Mouse (Mus musculus): ENCODE data around the gene Eef1akmt3. TPM values are rescaled to one million over a fixed set of nuclear protein-coding genes. Genes with fewer than 3 reads are reported as not detected.

The Eef1akmt3 gene
- polyA plus RNA-seq (2015; fragmentation: Nextera tagmentation; extraction: Ambion mirVana), result 0.33 and 0.34 TPM in 2 replicates

DNA sequence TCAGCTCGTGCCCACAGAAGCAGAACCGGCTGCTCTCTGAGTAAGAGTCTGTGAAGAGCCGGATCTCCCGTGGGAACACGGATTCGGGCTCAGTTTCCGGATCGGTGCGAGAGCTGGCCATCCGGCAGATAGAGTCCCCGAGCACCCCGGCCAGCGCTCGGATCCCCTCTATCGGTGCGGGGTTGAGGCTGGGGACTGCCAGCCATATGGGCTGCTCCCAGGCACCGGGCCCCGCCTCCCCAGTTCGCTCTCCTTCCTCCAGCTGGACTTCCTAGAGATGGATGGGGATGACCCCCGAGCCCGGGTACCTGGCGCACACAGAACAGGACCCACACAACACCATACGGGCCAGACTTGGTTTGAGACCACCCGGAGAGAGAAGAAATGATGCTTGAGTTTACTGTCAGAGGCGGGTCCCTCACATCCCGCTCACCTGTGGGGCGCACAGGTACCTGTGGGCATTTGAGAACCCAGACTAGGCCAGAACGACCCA lies at the start of gene Eef1akmt3, which contains the start of gene Mettl1:
Gene Eef1akmt3 (minus strand): TSS at position 240 of the 493 bp plus-strand sequence.
Gene Mettl1 (plus strand): TSS at position 141 of the 493 bp plus-strand sequence.
- WGBS, result 0% methylated on average over 28 of the region's 28 CpGs

DNA sequence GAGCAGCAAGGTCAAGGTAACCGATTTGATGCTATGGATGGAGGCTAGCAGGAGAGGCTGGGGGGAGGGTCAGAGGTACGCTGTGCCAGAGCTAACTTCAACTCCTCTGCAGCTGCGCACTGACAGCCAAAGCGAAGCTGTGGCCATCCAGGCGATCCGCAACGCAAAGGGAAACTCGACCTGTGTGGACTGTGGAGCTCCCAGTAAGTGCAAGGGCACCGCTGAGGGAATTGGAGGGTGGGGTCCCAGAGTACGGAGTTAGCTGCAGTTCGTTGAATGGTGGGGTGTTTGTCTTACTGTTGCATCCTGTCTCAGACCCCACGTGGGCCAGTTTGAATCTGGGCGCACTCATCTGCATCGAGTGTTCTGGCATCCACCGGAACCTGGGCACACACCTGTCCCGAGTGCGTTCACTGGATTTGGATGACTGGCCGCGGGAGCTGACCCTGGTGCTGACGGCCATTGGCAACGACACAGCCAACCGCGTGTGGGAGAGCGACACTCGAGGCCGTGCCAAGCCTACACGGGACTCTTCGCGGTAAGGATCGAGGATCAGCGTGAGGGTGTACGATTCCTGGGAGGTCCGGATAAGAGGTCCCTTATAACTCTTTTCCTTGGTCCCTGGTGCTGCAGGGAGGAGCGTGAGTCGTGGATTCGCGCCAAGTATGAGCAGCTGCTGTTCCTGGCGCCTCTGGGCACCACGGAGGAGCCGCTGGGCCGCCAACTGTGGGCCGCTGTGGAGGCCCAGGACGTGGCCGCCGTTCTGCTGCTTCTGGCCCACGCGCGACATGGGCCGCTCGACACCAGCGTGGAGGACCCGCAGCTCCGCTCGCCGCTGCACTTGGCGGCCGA lies 49.5 kb upstream of the Eef1akmt3 start:
- Histone ChIP-seq H3K27ac (replicated peaks) (no peak overlapping the region), H3K9ac (no peak overlapping the region), H3K4me3 (peak overlapping the region; percentile 31), H3K9me3 (no peaks in the 10 kb centered on the region), H3K4me1 (peaks cover 29% of the 10 kb centered on the region), H3K36me3 (peaks cover 5% of the 10 kb centered on the region; the same call in 1 of the 2 replicates), H3K4me2 (peak overlapping the region; percentile 43), H3K27me3 (replicated peaks) (peaks cover 78% of the 10 kb centered on the region)
- ATAC-seq (ENCODE audit: extremely low read depth, insufficient number of reproducible peaks, low FRiP score, low TSS enrichment), result no peak
- 8% methylated on average over 57 of the region's 57 CpGs for WGBS

More for the DNA sequence above, at the start of gene Eef1akmt3, which contains the start of gene Mettl1:
- Histone ChIP-seq H3K36me3 (peaks cover 23% of the 10 kb centered on the region), H3K4me1 (peaks cover 13% of the 10 kb centered on the region), H3K4me3 (peak within 1 kb of the TSS; percentile 86), H3K9ac (peak within 1 kb of the TSS; percentile 86), H3K9me3 (no peaks in the 10 kb centered on the region), H3K4me2 (peak within 1 kb of the TSS; percentile 97), H3K27me3 (replicated peaks) (peaks cover 36% of the 10 kb centered on the region), H3K27ac (replicated peaks) (peak within 1 kb of the TSS; percentile 69)
- ATAC-seq (ENCODE audit: extremely low read depth, insufficient number of reproducible peaks, low FRiP score, low TSS enrichment), result peak; percentile 23; the same call in 1 of the 2 replicates

DNA sequence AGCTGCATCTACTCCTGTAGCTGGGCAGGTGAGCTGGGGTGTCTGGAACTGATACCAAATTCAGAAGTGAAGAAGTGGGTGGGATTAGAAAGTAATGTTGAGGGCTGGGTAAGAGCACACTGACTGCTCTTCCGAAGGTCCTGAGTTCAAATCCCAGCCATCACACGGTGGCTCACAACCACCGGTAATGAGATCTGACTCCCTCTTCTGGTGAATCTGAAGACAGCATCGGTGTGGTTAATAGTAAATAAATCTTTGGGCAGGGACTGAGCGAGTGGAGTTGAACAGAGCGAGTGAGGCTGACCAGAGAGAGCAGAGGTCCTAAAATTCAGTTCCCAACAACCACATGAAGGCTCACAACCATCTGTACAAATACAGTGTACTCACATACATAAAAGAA lies 44.3 kb upstream of the Eef1akmt3 start:
- H3K36me3 ChIP-seq, result no peaks in the 10 kb centered on the region
- H3K9ac ChIP-seq, result no peak overlapping the region
- H3K4me2 ChIP-seq, result no peak overlapping the region
- no peak overlapping the region for H3K27ac ChIP-seq (replicated peaks)
- WGBS, result 65% methylated on average over 6 of the region's 6 CpGs
- peaks cover 17% of the 10 kb centered on the region for H3K4me1 ChIP-seq
- no peak for ATAC-seq (ENCODE audit: extremely low read depth, insufficient number of reproducible peaks, low FRiP score, low TSS enrichment)
- no peaks in the 10 kb centered on the region for H3K9me3 ChIP-seq
- H3K27me3 ChIP-seq (replicated peaks), result peaks cover 96% of the 10 kb centered on the region
- no peak overlapping the region for H3K4me3 ChIP-seq

DNA sequence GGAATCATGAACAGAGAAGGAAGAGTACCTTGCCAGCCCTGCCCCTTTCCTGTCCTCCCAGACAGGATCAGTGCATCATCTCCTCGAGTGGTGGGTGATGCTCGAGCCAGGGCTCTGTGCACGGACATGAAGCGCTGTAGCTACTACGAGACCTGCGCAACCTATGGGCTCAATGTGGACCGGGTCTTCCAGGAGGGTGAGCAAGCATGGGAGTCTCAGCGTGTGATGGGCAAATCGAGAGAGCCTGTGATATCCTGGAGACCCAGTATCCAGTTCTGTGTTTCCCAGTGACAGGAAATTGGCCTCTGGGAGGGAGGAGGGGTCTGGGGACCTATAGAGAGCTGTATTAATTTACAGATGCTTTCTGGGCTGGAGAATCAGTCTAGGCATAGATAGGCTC lies 43.7 kb upstream of the Eef1akmt3 start:
- no peak for ATAC-seq (ENCODE audit: extremely low read depth, insufficient number of reproducible peaks, low FRiP score, low TSS enrichment)
- H3K9me3 ChIP-seq, result no peaks in the 10 kb centered on the region
- no peak overlapping the region for H3K4me2 ChIP-seq
- H3K4me3 ChIP-seq, result no peak overlapping the region
- no peak overlapping the region for H3K27ac ChIP-seq (replicated peaks)
- peaks cover 96% of the 10 kb centered on the region for H3K27me3 ChIP-seq (replicated peaks)
- no peaks in the 10 kb centered on the region for H3K36me3 ChIP-seq
- peaks cover 20% of the 10 kb centered on the region for H3K4me1 ChIP-seq
- 77% methylated on average over 9 of the region's 9 CpGs for WGBS
- no peak overlapping the region for H3K9ac ChIP-seq

DNA sequence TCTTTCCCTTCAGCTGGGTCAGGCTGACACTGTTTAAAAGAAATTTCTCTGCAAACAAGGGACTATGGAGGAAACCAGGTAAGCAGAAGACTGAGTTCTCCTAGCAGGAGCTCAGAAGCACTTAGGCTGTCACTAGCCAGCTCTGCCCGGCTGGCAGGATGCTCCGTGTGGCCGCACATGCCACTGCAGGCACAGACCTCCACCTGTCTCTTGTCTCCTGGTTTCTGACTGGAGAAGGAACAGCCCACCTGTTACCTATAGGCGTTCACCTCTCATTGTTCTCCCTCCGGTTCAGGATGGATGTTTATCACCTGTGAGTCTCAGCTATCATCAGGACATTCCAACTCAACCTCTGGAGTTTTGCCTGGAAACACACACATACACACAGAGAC lies 42.6 kb upstream of the Eef1akmt3 start:
- no peak for ATAC-seq (ENCODE audit: extremely low read depth, insufficient number of reproducible peaks, low FRiP score, low TSS enrichment)
- H3K9ac ChIP-seq, result no peak overlapping the region
- 36% methylated on average over 5 of the region's 5 CpGs for WGBS

DNA sequence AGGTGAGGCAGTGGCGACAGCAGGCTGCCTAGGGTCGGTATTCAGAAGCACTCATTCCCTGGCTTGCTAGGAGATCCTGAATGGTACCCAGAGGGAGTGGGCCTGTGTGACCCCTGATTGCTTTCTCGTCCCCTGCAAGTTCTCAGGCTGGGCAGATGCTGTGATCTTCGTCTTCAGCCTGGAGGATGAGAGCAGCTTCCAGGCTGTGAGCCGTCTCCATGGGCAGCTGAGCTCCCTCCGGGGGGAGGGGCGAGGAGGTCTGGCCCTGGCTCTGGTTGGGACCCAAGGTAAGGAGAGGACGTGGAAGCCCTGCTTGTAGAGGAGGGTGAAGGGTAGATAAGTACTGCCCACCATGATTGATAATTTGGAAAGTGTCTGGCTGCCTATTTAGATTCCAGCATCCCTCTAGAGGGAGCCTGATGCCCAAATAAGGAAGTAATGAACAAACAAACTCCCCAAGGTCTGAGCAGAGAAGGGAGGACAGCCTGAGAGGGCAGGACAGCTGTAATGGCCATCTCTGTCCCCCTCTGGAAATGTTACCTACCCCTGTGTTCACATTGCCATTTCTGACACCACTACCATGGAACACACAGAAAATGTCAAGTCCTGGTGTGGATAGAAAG lies 42.1 kb upstream of the Eef1akmt3 start:
- H3K27me3 ChIP-seq (replicated peaks), result peaks cover 96% of the 10 kb centered on the region
- no peak overlapping the region for H3K4me3 ChIP-seq
- no peak overlapping the region for H3K27ac ChIP-seq (replicated peaks)
- H3K4me2 ChIP-seq, result no peak overlapping the region
- no peak overlapping the region for H3K9ac ChIP-seq
- no peaks in the 10 kb centered on the region for H3K36me3 ChIP-seq
- WGBS, result 24% methylated on average over 8 of the region's 8 CpGs
- no peak for ATAC-seq (ENCODE audit: extremely low read depth, insufficient number of reproducible peaks, low FRiP score, low TSS enrichment)
- peaks cover 37% of the 10 kb centered on the region for H3K4me1 ChIP-seq
- H3K9me3 ChIP-seq, result no peaks in the 10 kb centered on the region

More for the DNA sequence above, 42.6 kb upstream of the Eef1akmt3 start:
- Histone ChIP-seq H3K36me3 (no peaks in the 10 kb centered on the region), H3K9me3 (no peaks in the 10 kb centered on the region), H3K27ac (replicated peaks) (no peak overlapping the region), H3K4me1 (peaks cover 32% of the 10 kb centered on the region), H3K4me3 (no peak overlapping the region), H3K27me3 (replicated peaks) (peaks cover 96% of the 10 kb centered on the region), H3K4me2 (no peak overlapping the region)

DNA sequence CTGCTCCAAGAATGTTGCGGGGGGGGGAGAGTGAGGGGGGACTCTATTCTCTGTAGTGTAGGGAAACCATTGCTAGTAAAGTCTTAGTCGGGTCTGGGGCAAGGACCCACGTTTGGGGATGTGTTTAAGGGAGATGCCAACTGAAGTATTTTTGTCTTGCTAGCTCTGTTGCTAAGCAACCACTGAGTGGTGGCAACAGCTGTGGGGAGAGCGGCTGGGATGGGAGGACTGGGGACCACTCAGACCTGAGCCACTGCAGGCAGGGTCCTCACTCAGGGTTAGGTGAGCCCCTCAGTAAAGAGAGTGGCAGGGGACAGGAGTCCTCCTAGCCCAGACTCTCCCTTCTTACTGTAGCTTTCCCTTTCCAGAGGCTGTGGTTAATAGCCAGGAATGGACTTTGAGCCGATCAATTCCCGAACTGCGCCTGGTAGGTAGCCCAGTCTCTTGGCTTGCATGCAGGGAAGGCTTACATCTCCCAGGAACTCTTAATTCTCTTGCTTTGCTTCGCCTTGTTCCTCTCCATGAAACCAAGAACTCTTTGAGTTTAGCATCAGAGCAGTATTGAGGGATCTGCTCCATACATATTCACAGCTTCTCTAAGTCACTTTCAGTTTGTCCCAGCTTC lies 40.8 kb upstream of the Eef1akmt3 start:
- H3K9ac ChIP-seq, result no peak overlapping the region
- H3K27me3 ChIP-seq (replicated peaks), result peaks cover 96% of the 10 kb centered on the region
- H3K27ac ChIP-seq (replicated peaks), result no peak overlapping the region
- H3K4me2 ChIP-seq, result peak overlapping the region; percentile 61
- ATAC-seq (ENCODE audit: extremely low read depth, insufficient number of reproducible peaks, low FRiP score, low TSS enrichment), result no peak
- 31% methylated on average over 8 of the region's 8 CpGs for WGBS
- peaks cover 40% of the 10 kb centered on the region for H3K4me1 ChIP-seq
- H3K4me3 ChIP-seq, result no peak overlapping the region
- no peaks in the 10 kb centered on the region for H3K36me3 ChIP-seq
- no peaks in the 10 kb centered on the region for H3K9me3 ChIP-seq

DNA sequence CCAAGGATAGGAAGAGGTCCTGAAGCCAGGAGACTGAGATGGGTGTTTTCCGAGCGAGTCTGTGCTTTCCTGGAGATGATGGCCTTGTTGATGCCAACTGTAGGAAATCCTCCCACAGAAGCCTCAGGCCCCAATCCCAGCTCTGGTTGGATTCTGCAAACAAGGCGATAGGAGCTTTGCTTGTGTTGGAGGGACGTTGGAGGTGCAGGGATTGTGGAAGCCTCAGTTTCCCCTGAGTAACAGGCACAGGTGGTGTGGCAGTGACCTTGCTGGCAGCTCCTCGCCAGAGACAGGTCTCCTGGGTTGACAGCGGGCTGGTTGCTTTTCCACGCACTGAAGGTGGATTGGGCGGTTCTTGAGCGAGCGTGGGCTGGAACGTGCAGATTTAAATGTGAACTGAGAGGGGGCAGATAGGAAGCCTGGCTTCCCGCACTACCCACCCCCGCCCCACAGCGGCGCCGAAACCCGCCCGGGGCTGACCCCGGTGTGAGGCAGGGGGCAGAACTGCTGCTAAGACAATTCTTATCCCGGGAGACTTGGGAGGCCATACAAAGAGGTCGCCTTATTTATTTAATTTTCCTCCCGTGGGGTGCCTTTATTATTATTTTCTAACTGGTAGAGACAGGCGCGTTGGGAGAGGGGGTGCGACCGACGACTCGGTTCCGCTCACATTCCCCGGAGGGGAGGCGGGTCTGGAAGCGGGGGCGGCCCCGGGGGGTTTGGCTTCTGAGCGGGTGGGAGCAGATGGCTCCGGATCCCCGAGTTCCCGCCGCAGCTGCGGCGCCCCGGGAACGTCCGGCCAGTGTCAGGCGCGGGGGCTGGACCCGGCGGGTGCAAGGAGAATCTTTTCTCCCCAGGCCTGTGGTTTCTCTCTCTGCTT lies 39.8 kb upstream of the Eef1akmt3 start:
- H3K9ac ChIP-seq, result peak overlapping the region; percentile 15; the same call in 1 of the 2 replicates
- WGBS, result 2% methylated on average over 48 of the region's 48 CpGs
- ATAC-seq (ENCODE audit: extremely low read depth, insufficient number of reproducible peaks, low FRiP score, low TSS enrichment), result no peak

DNA sequence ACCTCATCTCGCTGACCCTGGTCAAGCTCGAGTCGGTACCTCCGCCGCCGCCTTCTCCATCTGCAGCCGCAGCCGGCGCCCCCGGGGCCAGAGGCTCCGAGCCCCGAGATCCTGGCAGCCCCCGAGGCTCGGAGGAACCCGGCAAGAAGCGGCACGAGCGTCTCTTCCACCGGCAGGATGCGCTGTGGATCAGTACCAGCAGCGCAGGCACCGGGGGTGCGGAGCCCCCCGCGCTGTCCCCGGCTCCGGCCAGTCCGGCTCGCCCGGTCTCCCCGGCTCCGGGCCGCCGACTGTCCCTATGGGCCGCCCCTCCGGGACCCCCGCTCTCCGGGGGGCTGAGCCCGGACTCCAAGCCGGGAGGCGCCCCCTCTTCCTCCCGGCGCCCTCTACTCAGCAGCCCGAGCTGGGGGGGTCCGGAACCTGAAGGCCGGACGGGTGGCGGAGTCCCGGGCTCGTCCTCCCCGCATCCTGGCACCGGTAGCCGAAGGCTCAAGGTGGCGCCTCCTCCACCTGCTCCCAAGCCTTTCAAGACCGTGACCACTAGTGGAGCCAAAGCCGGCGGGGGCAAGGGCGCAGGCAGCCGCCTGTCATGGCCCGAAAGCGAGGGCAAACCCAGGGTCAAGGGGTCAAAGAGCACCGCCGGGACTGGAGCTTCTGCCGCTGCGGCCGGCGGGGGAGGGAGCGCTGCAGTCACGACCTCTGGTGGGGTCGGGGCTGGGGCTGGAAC lies 38.5 kb upstream of the Eef1akmt3 start:
- H3K4me1 ChIP-seq, result peaks cover 40% of the 10 kb centered on the region
- H3K9me3 ChIP-seq, result no peaks in the 10 kb centered on the region
- peak overlapping the region; percentile 53 for H3K4me3 ChIP-seq
- H3K36me3 ChIP-seq, result no peaks in the 10 kb centered on the region
- peaks cover 100% of the 10 kb centered on the region for H3K27me3 ChIP-seq (replicated peaks)
- H3K9ac ChIP-seq, result peak overlapping the region; percentile 69
- WGBS, result 4% methylated on average over 65 of the region's 70 CpGs
- ATAC-seq (ENCODE audit: extremely low read depth, insufficient number of reproducible peaks, low FRiP score, low TSS enrichment), result no peak
- peak overlapping the region; percentile 76 for H3K4me2 ChIP-seq
- H3K27ac ChIP-seq (replicated peaks), result no peak overlapping the region

More for the DNA sequence above, 39.8 kb upstream of the Eef1akmt3 start:
- Histone ChIP-seq H3K4me1 (peaks cover 40% of the 10 kb centered on the region), H3K36me3 (no peaks in the 10 kb centered on the region), H3K27ac (replicated peaks) (no peak overlapping the region), H3K4me3 (peak overlapping the region; percentile 39), H3K4me2 (peak overlapping the region; percentile 61), H3K27me3 (replicated peaks) (peaks cover 96% of the 10 kb centered on the region), H3K9me3 (no peaks in the 10 kb centered on the region)

Data from heart, embryonic 13.5 days (tissue).